ENCODE assay signal across 8 mouse cellular contexts in genomic region chr5:140830314-140831063, GRCm38 (mm10). TPM values are rescaled to one million over a fixed set of nuclear protein-coding genes. Genes with fewer than 3 reads are reported as not detected.
DNase-seq lines count a peak whose midpoint lies in the region; ATAC-seq lines count a peak whose summit lies in the region.

Gene Gna12, minus strand, starts transcription at chr5:140830431.

- H3K4me2 ChIP-seq in lung, embryonic 16.5 days (ENCODE audit: low read depth, low read length), result peak within 1 kb of the TSS; percentile 86

- peak within 1 kb of the TSS; percentile 85 for H3K9ac ChIP-seq in lung, embryonic 16.5 days (ENCODE audit: low read length)

- peak within 1 kb of the TSS; percentile 70 for H3K27ac ChIP-seq in lung, embryonic 16.5 days (ENCODE audit: low read length)

- no peaks in the 10 kb centered on the region for H3K27me3 ChIP-seq in lung, embryonic 16.5 days (ENCODE audit: control insufficient read depth, insufficient read depth, low read depth, low read length)

- H3K9me3 ChIP-seq in lung, embryonic 16.5 days (ENCODE audit: control insufficient read depth, low read length), result no peaks in the 10 kb centered on the region

- DNase-seq in MEL-GATA-1-ER (ENCODE audit: extremely low read depth, low read depth), result peak; percentile 99
- DNase-seq in cerebellum, adult 8-10 months, result peak; percentile 98
- peak; percentile 99 for DNase-seq in forelimb bud, embryonic 11.5 days (ENCODE audit: low read depth, low spot score)
- DNase-seq in layer of hippocampus, adult 9-10 months (ENCODE audit: low spot score), result peak; percentile 96
- DNase-seq in ovary, postnatal 10 days (ENCODE audit: low spot score), result peak; percentile 79
- peak; percentile 94 to 97 for DNase-seq in thymus, postnatal 10 days (ENCODE audit: low spot score in 2 of 2)

- under 1% methylated on average over 40 of the region's 49 CpGs for WGBS in lung, embryonic 16.5 days

- peak within 1 kb of the TSS; percentile 90 for H3K4me3 ChIP-seq in lung, embryonic 16.5 days (ENCODE audit: low read length)

- H3K4me1 ChIP-seq in lung, embryonic 16.5 days (replicated peaks; ENCODE audit: control insufficient read depth, insufficient read depth, low read length), result peaks cover 28% of the 10 kb centered on the region

- ATAC-seq in hematopoietic stem cell, adult 5-6 weeks (replicated peaks in 1 of 2; ENCODE audit: insufficient read depth in 1 of 2, low FRiP score in 2 of 2, low TSS enrichment in 1 of 2, low read depth in 1 of 2, poor library complexity in 2 of 2, severe bottlenecking in 2 of 2), result peak; percentile 98 to 99
- ATAC-seq in lung, embryonic 16.5 days (ENCODE audit: low read depth), result peak; percentile 99

- no peaks in the 10 kb centered on the region for H3K36me3 ChIP-seq in lung, embryonic 16.5 days (ENCODE audit: control insufficient read depth, insufficient read depth, low read length)

RNA-seq across cellular contexts. Expression of gene Gna12, which starts in this region (rescaled TPM):
- 21.1 and 21.7 TPM in 2 replicates for total RNA-seq in hematopoietic stem cell, adult 5-6 weeks (2017)
- polyA plus RNA-seq in lung, embryonic 16.5 days (2015; fragmentation: Nextera tagmentation; extraction: Ambion mirVana), result 8.4 and 8.5 TPM in 2 replicates

Comparison
In these comparisons a context has a peak if more than half of its experiments do, and no peak if none do; other contexts are left out.
1. Peak in every context shown above with its lines: DNase-seq, ATAC-seq, H3K4me3 ChIP-seq and H3K27ac ChIP-seq.